Mouse (Mus musculus): ENCODE measurements around the gene Trcg1.

- TF ChIP-seq CTCF (conservative IDR thresholded peaks at IDR 0.05; ENCODE audit: low read length) (no peak), POU5F1 (IDR thresholded peaks at IDR 0.05; ENCODE audit: borderline replicate concordance, low read length) (no peak)
These were observed 59.3 kb downstream of the Trcg1 start for GRCm38 (mm10) chr9:57295666-57296065.

All from E14TG2a.4 (cell line).